Mouse (Mus musculus): ENCODE results near the gene Slc22a21. TPM values are rescaled to one million over a fixed set of nuclear protein-coding genes. Genes with fewer than 3 reads are reported as not detected.
A peak's percentile ranks its signal among the peaks of the same experiment; 100 is the strongest.

Gene Slc22a21
- total RNA-seq, 1 experiment: 2.3 TPM

DNA sequence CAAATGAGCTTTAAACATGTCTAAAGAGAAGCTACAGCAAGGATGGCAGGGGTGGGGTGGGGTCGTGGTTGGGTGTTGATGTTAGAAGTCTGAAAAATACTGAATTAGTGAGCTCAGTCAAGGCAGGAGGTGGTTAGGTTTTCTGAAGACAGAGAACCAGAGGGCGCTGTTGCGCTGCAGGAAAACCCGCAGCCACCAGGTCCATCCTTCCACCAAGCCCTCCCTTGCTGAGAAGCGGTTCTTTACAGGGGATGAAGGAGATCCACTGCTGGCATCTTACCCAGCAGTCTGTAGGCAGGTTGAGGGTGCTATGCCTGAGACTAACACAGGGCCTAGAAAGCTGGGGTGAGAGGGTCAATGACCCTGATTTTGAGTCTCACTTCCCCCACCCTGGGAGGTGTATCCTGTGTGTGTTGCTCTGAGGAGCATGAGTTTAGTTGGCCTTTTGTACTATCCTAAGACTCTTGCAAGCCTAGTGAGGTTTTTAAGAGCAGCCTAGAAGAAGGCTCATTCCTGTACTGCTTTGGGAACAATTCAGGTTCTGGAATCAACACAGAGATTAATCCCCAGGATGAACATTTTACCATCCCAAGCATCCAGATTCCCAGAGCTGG is 22.1 kb upstream of the Slc22a21 start:
- H3K4me3 ChIP-seq (ENCODE audit: insufficient read depth in 1 of 2, low read depth in 1 of 2, low read length in 2 of 2, poor library complexity in 1 of 2, severe bottlenecking in 1 of 2): no peak overlapping the region
- DNase-seq (ENCODE audit: low read depth, low spot score): peak; percentile 38
- in situ Hi-C loops (cut with MboI; ENCODE audit: low sequenced_read_pairs in 2 of 2, unreplicated experiment in 2 of 2): no loop called here
- H3K4me1 ChIP-seq (ENCODE audit: control insufficient read depth in 2 of 2, insufficient read depth in 2 of 2, low read length in 2 of 2, poor library complexity in 1 of 2): peaks cover 0 to 2% of the 10 kb centered on the region in 2 experiments; a peak in 1 of 4 replicates
- H3K27ac ChIP-seq (ENCODE audit: insufficient read depth, low read depth, low read length, poor library complexity, severe bottlenecking): no peak overlapping the region
- H3K9me3 ChIP-seq (ENCODE audit: control insufficient read depth, insufficient read depth, low read depth, low read length): no peaks in the 10 kb centered on the region
- TF ChIP-seq ZNF384 (IDR thresholded peaks at IDR 0.05; ENCODE audit: low read depth, low read length) (no peak), MAFK (IDR thresholded peaks at IDR 0.05; ENCODE audit: insufficient read depth, low read depth, low read length) (no peak), HCFC1 (IDR thresholded peaks at IDR 0.05; ENCODE audit: borderline replicate concordance, insufficient read depth, low read length) (no peak), ZC3H11A (IDR thresholded peaks at IDR 0.05; ENCODE audit: borderline replicate concordance, low read depth, low read length) (no peak), CHD2 (IDR thresholded peaks at IDR 0.05; ENCODE audit: low read depth, low read length) (no peak)
- H3K36me3 ChIP-seq (ENCODE audit: control insufficient read depth, insufficient read depth, low read length, poor library complexity, severe bottlenecking): no peaks in the 10 kb centered on the region
- no peak overlapping the region for H3K9ac ChIP-seq (ENCODE audit: insufficient read depth, low read depth, low read length, poor library complexity, severe bottlenecking)

DNA sequence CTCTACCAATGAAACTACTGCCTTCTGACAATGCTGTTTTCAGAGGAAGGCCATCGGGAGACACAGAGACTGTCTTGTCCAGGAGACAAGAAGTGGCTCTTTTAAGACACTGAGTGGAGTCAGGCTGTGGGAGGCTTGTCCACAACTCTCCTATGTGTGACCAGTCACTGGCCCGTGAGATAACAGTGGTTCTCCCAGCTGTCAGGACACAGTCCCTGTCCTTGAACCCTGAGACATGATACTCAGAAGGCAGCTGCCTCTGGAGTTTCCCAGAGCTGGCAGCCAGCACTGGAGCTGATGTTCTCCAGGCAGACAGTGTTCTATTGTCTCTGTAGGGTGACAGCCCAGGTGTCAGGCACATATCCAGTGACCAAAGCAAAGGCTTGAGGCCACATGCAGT is 17.5 kb upstream of the Slc22a21 start:
- no peaks in the 10 kb centered on the region for H3K36me3 ChIP-seq (ENCODE audit: control insufficient read depth, insufficient read depth, low read length, poor library complexity, severe bottlenecking)
- no peaks in the 10 kb centered on the region for H3K9me3 ChIP-seq (ENCODE audit: control insufficient read depth, insufficient read depth, low read depth, low read length)
- DNase-seq (ENCODE audit: low read depth, low spot score): no peak
- no peak for TF ChIP-seq HCFC1 (IDR thresholded peaks at IDR 0.05; ENCODE audit: borderline replicate concordance, insufficient read depth, low read length)
- TF ChIP-seq ZC3H11A (IDR thresholded peaks at IDR 0.05; ENCODE audit: borderline replicate concordance, low read depth, low read length): no peak
- TF ChIP-seq CHD2 (IDR thresholded peaks at IDR 0.05; ENCODE audit: low read depth, low read length): no peak
- no peak for TF ChIP-seq ZNF384 (IDR thresholded peaks at IDR 0.05; ENCODE audit: low read depth, low read length)
- no peak for TF ChIP-seq MAFK (IDR thresholded peaks at IDR 0.05; ENCODE audit: insufficient read depth, low read depth, low read length)
- H3K27ac ChIP-seq (ENCODE audit: insufficient read depth, low read depth, low read length, poor library complexity, severe bottlenecking): no peak overlapping the region
- peaks cover 0 to 2% of the 10 kb centered on the region in 2 experiments; a peak in 1 of 4 replicates for H3K4me1 ChIP-seq (ENCODE audit: control insufficient read depth in 2 of 2, insufficient read depth in 2 of 2, low read length in 2 of 2, poor library complexity in 1 of 2)
- no peak overlapping the region for H3K9ac ChIP-seq (ENCODE audit: insufficient read depth, low read depth, low read length, poor library complexity, severe bottlenecking)
- no peak overlapping the region for H3K4me3 ChIP-seq (ENCODE audit: insufficient read depth in 1 of 2, low read depth in 1 of 2, low read length in 2 of 2, poor library complexity in 1 of 2, severe bottlenecking in 1 of 2)
- in situ Hi-C loops (cut with MboI; ENCODE audit: low sequenced_read_pairs in 2 of 2, unreplicated experiment in 2 of 2): no loop called here

DNA sequence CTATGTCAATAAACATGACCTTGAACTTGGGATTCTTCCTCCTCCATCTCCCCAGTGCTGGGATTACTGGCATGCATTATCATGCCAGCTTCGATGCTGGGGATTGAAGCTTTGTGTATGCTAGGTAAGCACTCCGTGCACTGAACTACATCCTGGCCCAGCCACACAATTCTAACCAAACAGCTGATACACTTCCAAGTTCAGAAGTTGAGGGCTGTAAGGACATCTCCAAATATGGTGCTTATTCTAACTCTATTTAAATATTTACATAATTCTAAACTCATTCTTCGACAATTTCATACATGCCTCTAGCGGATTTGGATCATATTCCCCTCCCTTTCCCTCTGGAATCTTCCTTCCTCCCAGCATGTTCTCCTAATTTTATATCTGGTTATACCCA is 12.1 kb upstream of the Slc22a21 start:
- in situ Hi-C loops (cut with MboI; ENCODE audit: low sequenced_read_pairs in 2 of 2, unreplicated experiment in 2 of 2): no loop called here
- no peak overlapping the region for H3K27ac ChIP-seq (ENCODE audit: insufficient read depth, low read depth, low read length, poor library complexity, severe bottlenecking)
- no peaks in the 10 kb centered on the region for H3K4me1 ChIP-seq (ENCODE audit: control insufficient read depth in 2 of 2, insufficient read depth in 2 of 2, low read length in 2 of 2, poor library complexity in 1 of 2)
- H3K36me3 ChIP-seq (ENCODE audit: control insufficient read depth, insufficient read depth, low read length, poor library complexity, severe bottlenecking): no peaks in the 10 kb centered on the region
- TF ChIP-seq CHD2 (IDR thresholded peaks at IDR 0.05; ENCODE audit: low read depth, low read length) (no peak), ZC3H11A (IDR thresholded peaks at IDR 0.05; ENCODE audit: borderline replicate concordance, low read depth, low read length) (no peak), HCFC1 (IDR thresholded peaks at IDR 0.05; ENCODE audit: borderline replicate concordance, insufficient read depth, low read length) (no peak), ZNF384 (IDR thresholded peaks at IDR 0.05; ENCODE audit: low read depth, low read length) (no peak), MAFK (IDR thresholded peaks at IDR 0.05; ENCODE audit: insufficient read depth, low read depth, low read length) (no peak)
- no peaks in the 10 kb centered on the region for H3K9me3 ChIP-seq (ENCODE audit: control insufficient read depth, insufficient read depth, low read depth, low read length)
- H3K9ac ChIP-seq (ENCODE audit: insufficient read depth, low read depth, low read length, poor library complexity, severe bottlenecking): no peak overlapping the region
- no peak for DNase-seq (ENCODE audit: low read depth, low spot score)
- no peak overlapping the region for H3K4me3 ChIP-seq (ENCODE audit: insufficient read depth in 1 of 2, low read depth in 1 of 2, low read length in 2 of 2, poor library complexity in 1 of 2, severe bottlenecking in 1 of 2)

DNA sequence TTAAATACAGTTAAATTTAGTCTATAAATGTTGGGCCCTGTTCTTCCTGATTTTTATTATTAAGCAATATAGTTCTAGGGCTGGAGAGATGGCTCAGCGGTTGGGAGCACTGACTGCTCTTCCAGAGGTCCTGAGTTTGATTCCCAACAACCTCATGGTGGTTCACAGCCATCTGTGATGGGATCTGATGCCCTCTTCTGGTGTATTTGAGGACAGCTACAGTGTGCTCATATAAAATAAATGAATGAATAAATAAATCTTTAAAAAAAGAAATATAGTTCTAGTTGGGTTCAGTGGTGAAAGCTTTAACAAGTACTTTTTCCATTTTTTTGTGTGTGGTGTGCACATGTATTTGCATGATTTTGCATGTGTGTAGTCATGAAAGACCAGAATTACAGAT is 9.1 kb upstream of the Slc22a21 start:
- H3K9ac ChIP-seq (ENCODE audit: insufficient read depth, low read depth, low read length, poor library complexity, severe bottlenecking): no peak overlapping the region
- in situ Hi-C loops (cut with MboI; ENCODE audit: low sequenced_read_pairs in 2 of 2, unreplicated experiment in 2 of 2): no loop called here
- no peaks in the 10 kb centered on the region for H3K9me3 ChIP-seq (ENCODE audit: control insufficient read depth, insufficient read depth, low read depth, low read length)
- H3K36me3 ChIP-seq (ENCODE audit: control insufficient read depth, insufficient read depth, low read length, poor library complexity, severe bottlenecking): no peaks in the 10 kb centered on the region
- H3K4me1 ChIP-seq (ENCODE audit: control insufficient read depth in 2 of 2, insufficient read depth in 2 of 2, low read length in 2 of 2, poor library complexity in 1 of 2): no peaks in the 10 kb centered on the region
- no peak overlapping the region for H3K4me3 ChIP-seq (ENCODE audit: insufficient read depth in 1 of 2, low read depth in 1 of 2, low read length in 2 of 2, poor library complexity in 1 of 2, severe bottlenecking in 1 of 2)
- no peak for DNase-seq (ENCODE audit: low read depth, low spot score)
- H3K27ac ChIP-seq (ENCODE audit: insufficient read depth, low read depth, low read length, poor library complexity, severe bottlenecking): no peak overlapping the region
- TF ChIP-seq ZC3H11A (IDR thresholded peaks at IDR 0.05; ENCODE audit: borderline replicate concordance, low read depth, low read length) (0 out of 2 replicates have a peak, but pooled peaks have one; percentile 9), ZNF384 (IDR thresholded peaks at IDR 0.05; ENCODE audit: low read depth, low read length) (no peak)

DNA sequence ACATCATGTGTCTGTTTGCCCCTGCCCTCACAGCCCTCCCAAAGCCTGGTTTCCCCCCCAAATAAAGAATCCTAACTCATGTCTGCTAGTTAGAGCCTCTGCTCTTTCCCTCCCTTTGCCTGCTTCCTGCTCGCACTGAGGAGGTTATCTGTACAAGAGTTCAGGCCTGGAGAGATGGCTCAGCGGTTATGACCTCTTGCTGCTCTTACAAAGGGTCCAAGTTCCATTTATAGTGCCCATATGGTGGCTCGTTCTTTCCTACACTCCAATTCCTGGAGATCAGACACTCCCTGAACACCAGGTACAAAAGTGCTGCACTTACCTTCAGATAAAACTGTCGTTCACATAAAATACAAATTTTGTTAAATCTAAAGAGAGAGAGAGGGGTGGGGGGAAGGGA is 7.9 kb upstream of the Slc22a21 start:
- in situ Hi-C loops (cut with MboI; ENCODE audit: low sequenced_read_pairs in 2 of 2, unreplicated experiment in 2 of 2): no loop called here
- Histone ChIP-seq H3K9me3 (ENCODE audit: control insufficient read depth, insufficient read depth, low read depth, low read length) (no peaks in the 10 kb centered on the region), H3K36me3 (ENCODE audit: control insufficient read depth, insufficient read depth, low read length, poor library complexity, severe bottlenecking) (no peaks in the 10 kb centered on the region), H3K4me3 (ENCODE audit: insufficient read depth in 1 of 2, low read depth in 1 of 2, low read length in 2 of 2, poor library complexity in 1 of 2, severe bottlenecking in 1 of 2) (no peak overlapping the region), H3K9ac (ENCODE audit: insufficient read depth, low read depth, low read length, poor library complexity, severe bottlenecking) (no peak overlapping the region), H3K27ac (ENCODE audit: insufficient read depth, low read depth, low read length, poor library complexity, severe bottlenecking) (no peak overlapping the region), H3K4me1 (ENCODE audit: control insufficient read depth in 2 of 2, insufficient read depth in 2 of 2, low read length in 2 of 2, poor library complexity in 1 of 2) (no peaks in the 10 kb centered on the region; a peak in 1 of 4 replicates)
- no peak for DNase-seq (ENCODE audit: low read depth, low spot score)
- TF ChIP-seq MAFK (IDR thresholded peaks at IDR 0.05; ENCODE audit: insufficient read depth, low read depth, low read length) (no peak), CHD2 (IDR thresholded peaks at IDR 0.05; ENCODE audit: low read depth, low read length) (no peak), ZC3H11A (IDR thresholded peaks at IDR 0.05; ENCODE audit: borderline replicate concordance, low read depth, low read length) (no peak), HCFC1 (IDR thresholded peaks at IDR 0.05; ENCODE audit: borderline replicate concordance, insufficient read depth, low read length) (no peak), ZNF384 (IDR thresholded peaks at IDR 0.05; ENCODE audit: low read depth, low read length) (no peak)

Data from ES-E14 (cell line).